Mouse (Mus musculus) ES-Bruce4 (cell line): ENCODE results near the gene Pigv. TPM values are rescaled to one million over a fixed set of nuclear protein-coding genes. Genes with fewer than 3 reads are reported as not detected.
A peak's percentile ranks its signal among the peaks of the same experiment; 100 is the strongest.
"Not testable (repeated sequence)": the region's sequence is repeated elsewhere in the genome, so short reads cannot be mapped to it uniquely, and the experiment has no call there.

Source experiments
- H3K27ac ChIP-seq: 2 replicates; pipeline ENCODE4 v1.5.1; 2012; ENCODE audit warnings: low read length, inconsistent platforms; ENCODE audit not compliant: insufficient read depth
- H3K27me3 ChIP-seq: 2 replicates; pipeline ENCODE4 v1.6.1; 2012; ENCODE audit warnings: mild to moderate bottlenecking, low read length, inconsistent platforms; ENCODE audit not compliant: control insufficient read depth, poor library complexity, insufficient read depth, severe bottlenecking
- H3K36me3 ChIP-seq: 2 replicates; pipeline ENCODE4 v1.6.1; 2012; ENCODE audit warnings: inconsistent platforms, mild to moderate bottlenecking, low read length, moderate library complexity; ENCODE audit not compliant: control insufficient read depth, poor library complexity, insufficient read depth, severe bottlenecking
- H3K4me1 ChIP-seq: one replicate; pipeline ENCODE4 v1.8.1; 2011; ENCODE audit warnings: low read length; ENCODE audit not compliant: control insufficient read depth, insufficient read depth
- H3K4me3 ChIP-seq: 2 replicates; pipeline ENCODE4 v1.5.1; 2011; ENCODE audit warnings: low read depth, mild to moderate bottlenecking, low read length
- H3K9ac ChIP-seq: 2 replicates; pipeline ENCODE4 v1.6.1; 2012; ENCODE audit warnings: low read depth, mild to moderate bottlenecking, inconsistent platforms; ENCODE audit not compliant: poor library complexity, severe bottlenecking
- H3K9me3 ChIP-seq: replicated peaks from 2 replicates; pipeline ENCODE4 v1.6.1; 2012; ENCODE audit warnings: mild to moderate bottlenecking, low read length, inconsistent platforms; ENCODE audit not compliant: control insufficient read depth, poor library complexity, insufficient read depth, severe bottlenecking
- CTCF ChIP-seq: IDR thresholded peaks from one replicate; pipeline ENCODE4 v1.8.1; 2011; ENCODE audit warnings: low read depth, low read length
- EP300 ChIP-seq: IDR thresholded peaks from 2 replicates; pipeline ENCODE4 v1.6.1; 2011; ENCODE audit warnings: low read depth, low read length; ENCODE audit not compliant: insufficient read depth
- POLR2A ChIP-seq: IDR thresholded peaks from one replicate; pipeline ENCODE4 v1.8.1; 2011; ENCODE audit warnings: low read length; ENCODE audit not compliant: insufficient read depth
- polyA plus RNA-seq: library from polyadenylated mRNA; stranded (reverse); fragments of >200 nt; gene quantifications from 2 replicates; pipeline ENCODE4 v1.2.4, GENCODE M21; 2011; ENCODE audit warnings: low read depth; ENCODE audit not compliant: missing spikeins, insufficient read depth, insufficient read length

Gene Pigv
- polyA plus RNA-seq, 1 experiment: 15.2 TPM

DNA sequence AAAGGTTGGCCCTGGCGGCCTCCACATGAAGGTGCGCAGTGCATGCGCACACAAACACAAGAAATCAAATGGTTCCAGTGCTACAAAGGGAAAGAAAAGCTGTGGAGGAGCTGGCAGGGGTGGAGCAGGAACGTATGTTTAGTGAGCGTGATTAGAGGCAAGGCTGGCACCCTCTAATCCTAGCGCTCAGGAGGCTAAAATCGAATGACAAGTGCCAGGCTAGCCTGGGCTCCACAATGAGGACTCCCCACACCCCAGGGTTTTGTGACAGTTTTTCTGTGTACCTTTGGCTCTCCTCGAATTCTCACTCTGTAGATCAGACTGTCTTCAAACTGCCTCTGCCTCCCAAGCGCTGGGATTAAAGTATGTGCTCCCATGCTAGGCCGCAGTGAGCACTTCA lies 19.7 kb downstream of the Pigv start:
- Histone ChIP-seq H3K9me3 (no peaks in the 10 kb centered on the region), H3K27ac (peak overlapping the region; percentile 8; the same call in 1 of the 2 replicates), H3K27me3 (no peaks in the 10 kb centered on the region), H3K36me3 (no peaks in the 10 kb centered on the region), H3K9ac (peak overlapping the region; percentile 47; the same call in 1 of the 2 replicates), H3K4me1 (peaks cover 2% of the 10 kb centered on the region), H3K4me3 (no peak overlapping the region)
- TF ChIP-seq EP300: no peak
- no peak for TF ChIP-seq CTCF
- no peak for TF ChIP-seq POLR2A

DNA sequence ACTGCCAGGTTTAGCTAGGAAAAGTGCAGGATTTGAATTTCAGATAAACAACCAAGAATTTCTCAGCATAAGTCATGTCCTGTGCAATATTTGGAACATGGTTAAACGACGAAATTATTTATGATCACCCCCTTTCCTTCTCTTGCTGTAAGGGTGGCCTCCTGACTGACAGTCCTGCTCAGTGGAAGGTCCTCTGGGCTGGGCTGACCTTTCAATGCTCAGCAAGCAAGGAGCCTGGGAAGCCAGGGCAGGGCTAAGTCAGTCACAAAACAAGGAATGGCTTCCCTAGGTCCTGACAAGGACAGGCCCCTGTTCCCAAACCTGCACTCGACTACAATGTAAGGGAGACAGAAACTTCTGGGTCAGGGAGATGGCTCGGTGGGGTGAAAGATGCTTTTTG lies 20.5 kb downstream of the Pigv start:
- Histone ChIP-seq H3K27me3 (no peaks in the 10 kb centered on the region), H3K9me3 (no peaks in the 10 kb centered on the region), H3K4me1 (peaks cover 2% of the 10 kb centered on the region), H3K27ac (no peak overlapping the region), H3K4me3 (no peak overlapping the region), H3K36me3 (no peaks in the 10 kb centered on the region), H3K9ac (no peak overlapping the region)
- no peak for TF ChIP-seq CTCF
- no peak for TF ChIP-seq EP300
- no peak for TF ChIP-seq POLR2A

DNA sequence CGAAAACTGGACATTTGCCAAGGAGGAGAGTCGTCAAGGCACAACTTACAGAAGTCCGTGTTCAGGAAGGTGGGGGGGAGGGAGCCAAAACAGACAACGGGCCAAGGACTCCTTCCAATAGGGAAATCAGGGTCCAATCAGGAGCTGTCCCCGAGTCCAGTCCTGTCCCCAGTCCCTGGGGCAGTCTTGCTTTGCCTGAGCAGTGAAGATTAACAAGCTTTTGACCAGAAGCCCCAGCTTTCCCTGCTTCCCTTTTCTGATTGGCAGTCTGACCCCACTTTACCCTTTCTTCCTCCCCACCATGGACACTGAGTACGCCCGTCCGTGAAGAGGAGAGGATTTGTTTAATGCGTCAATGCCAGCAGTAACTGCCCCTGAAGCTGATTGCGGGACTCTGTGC lies 21.0 kb downstream of the Pigv start:
- H3K9ac ChIP-seq: no peak overlapping the region
- TF ChIP-seq EP300 (no peak), CTCF (no peak), POLR2A (no peak)
- no peak overlapping the region for H3K27ac ChIP-seq
- H3K4me3 ChIP-seq: no peak overlapping the region
- H3K36me3 ChIP-seq: no peaks in the 10 kb centered on the region
- H3K27me3 ChIP-seq: no peaks in the 10 kb centered on the region
- peaks cover 2% of the 10 kb centered on the region for H3K4me1 ChIP-seq
- no peaks in the 10 kb centered on the region for H3K9me3 ChIP-seq

DNA sequence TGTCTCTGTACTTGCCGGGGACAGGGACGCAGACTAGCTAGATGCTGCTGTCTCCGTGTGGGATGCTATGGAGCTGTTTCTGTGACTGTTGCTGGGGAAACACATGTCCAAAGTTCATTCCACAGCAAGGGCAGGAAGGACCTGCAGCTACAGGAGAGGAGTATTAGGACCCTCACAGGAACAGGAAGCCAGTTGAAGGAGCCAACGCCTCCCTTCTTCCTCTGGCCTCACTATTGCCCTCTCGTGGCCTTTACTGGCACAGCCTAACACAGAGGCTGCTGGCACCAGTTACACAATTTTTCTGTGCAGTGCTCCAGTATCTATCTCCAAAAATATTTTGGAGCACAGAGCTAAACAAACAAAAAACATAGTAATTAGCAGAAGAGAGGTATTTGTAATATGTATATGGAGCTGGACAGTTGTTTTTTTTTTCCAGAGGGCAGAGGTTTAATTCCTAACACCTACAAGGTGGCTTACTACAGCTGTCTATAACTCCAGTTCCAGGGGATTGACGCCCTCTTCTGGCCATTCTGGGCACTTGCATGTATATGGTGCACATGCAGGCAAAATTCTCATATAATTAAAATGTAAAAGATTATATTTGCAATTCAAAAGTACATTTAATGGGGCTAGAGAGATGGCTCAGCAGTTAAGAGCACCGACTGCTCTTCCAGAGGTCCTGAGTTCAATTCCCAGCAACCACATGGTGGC lies 22.3 kb downstream of the Pigv start, which contains the start of gene Zdhhc18:
Zdhhc18 (minus strand) TSS at position 166 of the 711 bp plus-strand sequence.
- Histone ChIP-seq H3K27ac (0 out of 2 replicates have a peak within 1 kb of the TSS, but pooled peaks have one; percentile 7), H3K4me3 (peak within 1 kb of the TSS; percentile 91), H3K27me3 (no peaks in the 10 kb centered on the region), H3K9me3 (no peaks in the 10 kb centered on the region), H3K4me1 (peaks cover 2% of the 10 kb centered on the region), H3K36me3 (no peaks in the 10 kb centered on the region), H3K9ac (0 out of 2 replicates have a peak within 1 kb of the TSS, but pooled peaks have one; percentile 1)
- TF ChIP-seq CTCF (peak; percentile 94), EP300 (0 out of 2 replicates have a peak, but pooled peaks have one; percentile 71), POLR2A (no peak)

DNA sequence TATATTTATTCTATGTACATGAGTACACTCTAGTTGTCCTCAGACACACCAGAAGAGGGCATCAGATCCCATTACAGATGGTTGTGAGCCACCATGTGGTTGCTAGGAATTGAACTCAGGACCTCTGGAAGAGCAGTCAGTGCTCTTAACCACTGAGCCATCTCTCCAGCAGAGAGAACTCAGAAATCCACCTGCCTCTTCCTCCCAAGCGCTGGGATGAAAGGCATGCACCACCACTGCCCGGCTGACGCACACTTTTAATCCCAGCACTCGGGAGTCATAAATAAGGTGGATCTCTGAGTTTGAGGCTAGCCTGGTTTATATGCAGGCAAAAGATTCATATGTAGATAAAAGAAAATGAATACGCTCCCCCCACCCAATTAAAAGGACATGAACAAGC lies 23.0 kb downstream of the Pigv start:
- H3K9ac ChIP-seq: 0 out of 2 replicates have a peak overlapping the region, but pooled peaks have one; percentile 1
- H3K4me3 ChIP-seq: 0 out of 2 replicates have a peak overlapping the region, but pooled peaks have one; percentile 18
- H3K4me1 ChIP-seq, H3K36me3 ChIP-seq, H3K27me3 ChIP-seq, H3K9me3 ChIP-seq: not testable (repeated sequence)
- H3K27ac ChIP-seq: 0 out of 2 replicates have a peak overlapping the region, but pooled peaks have one; percentile 7

DNA sequence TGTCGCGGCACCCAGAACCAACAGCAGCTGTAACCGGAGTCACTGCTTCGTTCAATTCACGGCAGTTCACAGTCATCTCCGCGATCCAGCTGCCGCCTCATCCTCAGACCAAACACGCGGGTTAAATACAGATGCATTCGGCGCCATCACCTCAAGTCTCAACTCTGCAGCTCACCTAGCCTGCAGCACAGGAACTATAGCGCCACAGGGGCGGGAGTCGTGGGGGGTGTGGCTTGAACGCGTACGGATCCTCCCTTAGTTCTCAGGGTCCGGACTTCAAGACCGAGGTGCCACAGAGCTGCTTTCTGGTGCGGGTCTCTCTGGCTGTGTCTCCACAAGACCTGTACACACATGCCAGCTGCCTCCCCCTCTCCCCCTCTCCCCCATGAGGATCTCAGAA lies 26.8 kb downstream of the Pigv start:
- Histone ChIP-seq H3K4me1 (no peaks in the 10 kb centered on the region), H3K9ac (no peak overlapping the region), H3K27ac (no peak overlapping the region), H3K4me3 (peak overlapping the region; percentile 39), H3K27me3 (no peaks in the 10 kb centered on the region), H3K36me3 (no peaks in the 10 kb centered on the region), H3K9me3 (peaks cover 9% of the 10 kb centered on the region)
- TF ChIP-seq CTCF (no peak), EP300 (no peak), POLR2A (no peak)
